Mouse (Mus musculus): ENCODE measurements around the gene Sema3d.

DNA sequence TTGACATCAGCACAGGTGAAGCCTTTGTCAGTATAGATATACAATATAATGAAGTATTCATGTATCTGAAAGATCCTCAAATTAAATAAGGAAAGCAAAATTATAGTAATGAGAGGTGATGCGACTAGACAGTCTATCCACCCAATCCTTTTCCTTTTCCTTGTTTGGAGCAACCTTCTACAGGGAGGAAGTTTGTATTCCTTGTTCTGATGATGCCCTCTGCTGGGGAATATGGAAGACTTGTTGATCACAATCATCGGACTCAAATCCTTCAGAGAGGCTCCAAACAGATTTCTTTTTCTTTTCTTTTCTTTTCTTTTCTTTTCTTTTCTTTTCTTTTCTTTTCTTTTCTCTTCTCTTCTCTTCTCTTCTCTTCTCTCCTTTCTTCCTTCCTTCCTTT, 158.1 kb downstream of the Sema3d start:
- TF ChIP-seq USF1 (IDR thresholded peaks at IDR 0.05; ENCODE audit: low read depth) (no peak), CTCF (IDR thresholded peaks at IDR 0.05; ENCODE audit: control insufficient read depth, insufficient read depth, insufficient read length) (no peak)
